Mouse (Mus musculus): Measurements from ENCODE around the gene Gprin2. TPM values are rescaled to one million over a fixed set of nuclear protein-coding genes. Genes with fewer than 3 reads are reported as not detected.

The Gprin2 gene
- 0.58 and 1.1 TPM in 2 replicates for polyA plus RNA-seq (2015; fragmentation: Nextera tagmentation; extraction: Ambion mirVana)

DNA sequence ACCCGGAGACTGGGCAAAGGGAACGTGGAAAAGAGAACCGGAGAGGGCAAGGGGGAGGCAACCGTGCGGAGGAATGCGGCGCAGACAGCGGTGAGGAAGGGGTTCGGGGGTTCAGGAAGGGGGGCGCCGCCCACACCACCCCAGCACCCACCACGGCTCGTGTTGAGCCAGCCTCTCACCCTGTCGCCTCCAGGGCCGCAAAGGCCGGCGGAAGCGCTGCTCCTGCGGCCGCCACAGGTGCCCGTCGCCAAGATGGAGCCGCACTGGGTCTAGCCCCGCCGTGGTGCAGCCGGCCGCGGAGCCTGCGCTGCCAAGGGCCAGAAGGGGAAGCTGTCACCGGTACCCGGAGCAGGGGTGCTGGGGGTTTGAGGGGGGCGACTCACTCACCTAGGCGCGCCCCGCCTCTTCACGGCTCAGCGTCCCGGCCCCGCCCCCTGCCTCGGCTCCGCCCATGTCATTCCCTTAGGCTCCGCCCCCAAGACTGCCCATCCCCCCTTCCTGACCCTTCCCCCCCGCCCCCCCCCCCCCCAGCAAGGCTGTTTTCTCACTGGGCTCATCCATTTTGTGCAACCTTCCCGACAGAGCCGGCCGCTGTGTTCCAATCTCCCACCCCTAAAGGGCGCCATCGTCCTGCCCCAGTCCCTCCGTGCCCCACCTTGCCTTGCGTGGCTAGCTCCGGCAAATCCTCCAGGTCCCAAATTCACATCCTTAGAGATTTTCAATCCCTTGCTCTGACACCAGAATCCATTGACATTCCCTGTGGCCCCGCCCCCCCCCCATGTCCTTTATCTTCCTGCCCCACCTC, at the start of gene Gprin2:
Gene Gprin2, minus strand, starts transcription at position 423 of the 805 bp plus-strand sequence.
- peak within 1 kb of the TSS; percentile 73 for H3K4me3 ChIP-seq (ENCODE audit: low read length)
- WGBS: 3% methylated on average over 43 of the region's 52 CpGs
- peak within 1 kb of the TSS; percentile 97 for H3K4me2 ChIP-seq (replicated peaks; ENCODE audit: low read depth, low read length)
- peak within 1 kb of the TSS; percentile 68 for H3K9ac ChIP-seq (replicated peaks; ENCODE audit: low read length)
- H3K27me3 ChIP-seq (ENCODE audit: insufficient read depth, low read length): peaks cover 3% of the 10 kb centered on the region; the same call in 1 of the 2 replicates
- peak; percentile 69 for ATAC-seq (ENCODE audit: low FRiP score, low TSS enrichment)
- no peaks in the 10 kb centered on the region for H3K36me3 ChIP-seq (ENCODE audit: insufficient read depth, low read length)
- H3K4me1 ChIP-seq (ENCODE audit: insufficient read depth, low read length): peaks cover 7% of the 10 kb centered on the region
- H3K9me3 ChIP-seq (ENCODE audit: low read length): no peaks in the 10 kb centered on the region
- H3K27ac ChIP-seq (ENCODE audit: low read length): no peak within 1 kb of the TSS

DNA sequence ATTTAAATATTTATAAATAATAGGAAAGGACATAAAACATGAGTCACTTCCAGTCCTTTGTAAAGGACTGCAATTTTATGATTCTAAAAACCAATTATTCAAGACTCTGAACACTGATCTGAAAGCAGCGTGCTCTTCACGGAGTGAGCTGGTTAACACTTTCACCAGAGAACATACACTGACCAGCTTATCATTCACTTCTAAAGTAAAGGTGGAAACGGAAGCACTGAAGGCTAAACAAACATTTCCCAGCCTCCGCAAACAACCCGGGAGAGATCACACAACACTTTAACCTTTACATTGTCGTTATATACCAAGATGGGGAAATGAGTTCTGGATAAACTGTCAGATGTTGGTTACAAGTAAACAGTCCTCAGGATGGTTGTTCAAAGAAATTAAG, 39.2 kb upstream of the Gprin2 start:
- Histone ChIP-seq H3K9ac (replicated peaks; ENCODE audit: low read length) (no peak overlapping the region), H3K4me3 (ENCODE audit: low read length) (no peak overlapping the region), H3K27ac (ENCODE audit: low read length) (no peak overlapping the region), H3K4me1 (ENCODE audit: insufficient read depth, low read length) (no peaks in the 10 kb centered on the region), H3K27me3 (ENCODE audit: insufficient read depth, low read length) (no peaks in the 10 kb centered on the region), H3K36me3 (ENCODE audit: insufficient read depth, low read length) (no peaks in the 10 kb centered on the region), H3K9me3 (ENCODE audit: low read length) (no peaks in the 10 kb centered on the region), H3K4me2 (replicated peaks; ENCODE audit: low read depth, low read length) (no peak overlapping the region)
- 76% methylated on average over 6 of the region's 6 CpGs for WGBS
- ATAC-seq (ENCODE audit: low FRiP score, low TSS enrichment): no peak

DNA sequence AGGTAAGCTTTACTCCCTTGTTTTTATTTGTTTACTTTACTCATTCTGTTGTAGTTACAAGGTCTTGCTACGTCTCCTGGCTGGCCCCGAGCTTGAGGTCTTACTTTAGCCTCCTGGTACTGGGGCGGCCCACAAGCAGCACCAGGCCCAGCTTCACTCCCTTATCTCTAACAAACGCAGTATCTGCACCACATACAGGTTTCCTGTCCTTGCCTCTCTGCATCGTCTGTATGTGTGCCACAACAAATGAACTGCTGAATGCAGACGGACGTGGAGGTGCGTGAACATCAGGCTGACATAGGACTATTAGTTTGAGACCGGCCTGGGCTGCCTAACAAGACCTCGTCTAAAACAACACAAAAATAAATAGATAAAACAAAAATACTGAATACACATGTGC, 38.8 kb upstream of the Gprin2 start:
- H3K9ac ChIP-seq (replicated peaks; ENCODE audit: low read length): no peak overlapping the region
- no peaks in the 10 kb centered on the region for H3K4me1 ChIP-seq (ENCODE audit: insufficient read depth, low read length)
- no peak overlapping the region for H3K27ac ChIP-seq (ENCODE audit: low read length)
- no peaks in the 10 kb centered on the region for H3K36me3 ChIP-seq (ENCODE audit: insufficient read depth, low read length)
- WGBS: 80% methylated on average over 10 of the region's 10 CpGs
- no peak for ATAC-seq (ENCODE audit: low FRiP score, low TSS enrichment)
- no peaks in the 10 kb centered on the region for H3K9me3 ChIP-seq (ENCODE audit: low read length)
- H3K4me3 ChIP-seq (ENCODE audit: low read length): no peak overlapping the region
- H3K4me2 ChIP-seq (replicated peaks; ENCODE audit: low read depth, low read length): no peak overlapping the region
- H3K27me3 ChIP-seq (ENCODE audit: insufficient read depth, low read length): no peaks in the 10 kb centered on the region

DNA sequence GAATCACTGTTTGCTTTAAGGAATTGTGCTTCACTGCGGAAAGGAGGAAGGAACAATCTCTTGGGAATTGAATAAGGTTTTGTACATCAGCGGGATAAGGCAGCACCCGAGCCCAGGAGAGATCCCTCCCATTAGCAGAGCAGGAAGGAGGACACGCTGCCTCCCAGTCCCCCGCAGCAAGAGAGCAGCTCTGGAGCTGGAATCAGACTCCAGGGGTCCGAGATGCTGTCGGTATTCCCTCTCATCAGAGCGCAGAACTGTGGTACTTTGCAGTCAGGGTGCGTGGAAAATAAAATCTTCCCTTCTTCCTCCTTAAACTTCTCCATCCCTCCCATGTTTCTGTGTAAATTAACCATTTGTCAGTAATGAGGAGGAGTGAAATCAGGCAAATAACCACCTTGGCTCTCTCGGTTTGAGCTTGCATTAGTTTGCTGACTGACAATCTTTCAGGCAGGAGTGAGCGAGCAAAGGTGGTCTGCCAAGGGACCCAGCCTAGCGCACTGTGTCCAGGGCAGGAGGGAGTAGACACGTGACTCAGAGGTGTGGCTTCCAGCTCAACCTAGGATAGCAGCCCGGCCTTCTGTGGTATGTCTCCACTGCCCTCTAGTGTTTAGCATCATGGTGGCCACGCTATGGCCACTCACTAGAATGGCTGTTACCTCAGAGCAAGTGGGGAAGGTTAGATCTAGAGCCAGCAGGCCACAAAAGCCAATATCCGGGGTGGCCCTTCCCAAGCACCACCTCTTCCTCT, 33.4 kb upstream of the Gprin2 start:
- 3% methylated on average over 16 of the region's 16 CpGs for WGBS
- Histone ChIP-seq H3K4me3 (ENCODE audit: low read length) (peak overlapping the region; percentile 46), H3K4me1 (ENCODE audit: insufficient read depth, low read length) (peaks cover 5% of the 10 kb centered on the region; the same call in 1 of the 2 replicates), H3K27ac (ENCODE audit: low read length) (no peak overlapping the region), H3K9me3 (ENCODE audit: low read length) (no peaks in the 10 kb centered on the region), H3K4me2 (replicated peaks; ENCODE audit: low read depth, low read length) (peak overlapping the region; percentile 78), H3K27me3 (ENCODE audit: insufficient read depth, low read length) (no peaks in the 10 kb centered on the region), H3K9ac (replicated peaks; ENCODE audit: low read length) (peak overlapping the region; percentile 67), H3K36me3 (ENCODE audit: insufficient read depth, low read length) (no peaks in the 10 kb centered on the region)
- ATAC-seq (ENCODE audit: low FRiP score, low TSS enrichment): peak; percentile 99

DNA sequence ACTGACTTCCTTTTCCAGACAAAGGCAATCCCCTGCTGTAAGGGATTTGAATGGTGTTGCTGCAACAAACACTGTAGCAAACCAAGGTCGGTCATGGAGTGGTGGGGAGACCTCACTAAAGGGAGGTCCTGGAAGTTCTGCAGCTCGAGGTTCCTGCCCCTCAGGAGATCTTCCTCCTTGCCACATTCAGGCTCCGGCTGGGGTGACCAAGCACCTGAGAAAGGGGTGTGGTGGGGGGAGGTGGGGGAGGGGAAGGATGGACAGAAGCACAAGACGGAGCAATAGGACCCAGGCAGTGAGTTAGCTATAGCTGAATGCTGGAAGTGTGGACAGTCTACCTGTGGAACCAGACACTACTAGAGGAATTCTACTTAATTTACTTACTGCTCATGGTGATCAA, 32.4 kb upstream of the Gprin2 start:
- H3K9me3 ChIP-seq (ENCODE audit: low read length): no peaks in the 10 kb centered on the region
- ATAC-seq (ENCODE audit: low FRiP score, low TSS enrichment): no peak
- peaks cover 5% of the 10 kb centered on the region; the same call in 1 of the 2 replicates for H3K4me1 ChIP-seq (ENCODE audit: insufficient read depth, low read length)
- no peaks in the 10 kb centered on the region for H3K27me3 ChIP-seq (ENCODE audit: insufficient read depth, low read length)
- WGBS: 72% methylated on average over 4 of the region's 4 CpGs
- H3K4me2 ChIP-seq (replicated peaks; ENCODE audit: low read depth, low read length): no peak overlapping the region
- no peak overlapping the region for H3K27ac ChIP-seq (ENCODE audit: low read length)
- H3K36me3 ChIP-seq (ENCODE audit: insufficient read depth, low read length): no peaks in the 10 kb centered on the region
- no peak overlapping the region for H3K9ac ChIP-seq (replicated peaks; ENCODE audit: low read length)
- no peak overlapping the region for H3K4me3 ChIP-seq (ENCODE audit: low read length)

DNA sequence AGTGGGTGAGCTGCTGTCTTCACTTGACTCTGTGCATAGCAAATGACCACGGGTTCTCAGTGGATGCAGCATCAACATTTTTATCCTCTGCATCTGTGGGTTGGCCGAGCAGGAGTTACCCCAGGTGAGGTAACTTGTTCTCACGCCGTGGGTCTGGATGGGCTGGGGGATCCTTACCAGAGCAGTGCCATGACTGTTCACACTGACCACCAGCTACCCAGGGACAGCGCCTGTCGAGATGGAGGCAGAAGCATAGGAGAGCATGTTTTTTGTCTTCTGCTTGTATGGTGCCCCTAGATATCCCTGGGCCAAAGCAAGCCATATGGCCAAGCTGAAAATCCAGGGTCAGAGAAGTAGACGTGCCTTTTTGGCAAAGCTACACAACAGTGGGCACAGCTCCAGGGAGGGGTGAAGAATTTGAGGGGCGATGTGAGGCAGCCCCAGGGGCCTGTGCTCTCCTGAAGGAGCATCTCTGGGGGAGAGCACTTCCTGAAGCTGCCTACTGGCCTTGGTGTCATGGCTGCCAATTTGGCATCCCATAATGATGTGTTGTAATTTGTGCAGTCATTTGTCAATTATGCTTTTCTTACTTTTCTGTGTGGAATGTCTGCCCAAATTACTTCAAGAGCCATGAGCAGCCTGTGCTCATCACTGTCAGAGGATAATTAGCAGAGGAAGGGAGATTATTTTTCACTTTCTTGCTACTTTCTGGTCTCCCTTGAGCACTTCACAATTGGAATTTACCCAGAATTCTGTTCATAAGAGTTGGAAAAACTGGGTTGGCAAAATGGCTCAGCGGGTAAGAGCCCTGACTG, 31.6 kb upstream of the Gprin2 start:
- Histone ChIP-seq H3K9me3 (ENCODE audit: low read length) (no peaks in the 10 kb centered on the region), H3K27ac (ENCODE audit: low read length) (no peak overlapping the region), H3K4me2 (replicated peaks; ENCODE audit: low read depth, low read length) (no peak overlapping the region), H3K36me3 (ENCODE audit: insufficient read depth, low read length) (no peaks in the 10 kb centered on the region), H3K4me3 (ENCODE audit: low read length) (no peak overlapping the region), H3K4me1 (ENCODE audit: insufficient read depth, low read length) (peaks cover 5% of the 10 kb centered on the region; the same call in 1 of the 2 replicates), H3K27me3 (ENCODE audit: insufficient read depth, low read length) (no peaks in the 10 kb centered on the region), H3K9ac (replicated peaks; ENCODE audit: low read length) (no peak overlapping the region)
- ATAC-seq (ENCODE audit: low FRiP score, low TSS enrichment): no peak
- WGBS: 82% methylated on average over 9 of the region's 9 CpGs

DNA sequence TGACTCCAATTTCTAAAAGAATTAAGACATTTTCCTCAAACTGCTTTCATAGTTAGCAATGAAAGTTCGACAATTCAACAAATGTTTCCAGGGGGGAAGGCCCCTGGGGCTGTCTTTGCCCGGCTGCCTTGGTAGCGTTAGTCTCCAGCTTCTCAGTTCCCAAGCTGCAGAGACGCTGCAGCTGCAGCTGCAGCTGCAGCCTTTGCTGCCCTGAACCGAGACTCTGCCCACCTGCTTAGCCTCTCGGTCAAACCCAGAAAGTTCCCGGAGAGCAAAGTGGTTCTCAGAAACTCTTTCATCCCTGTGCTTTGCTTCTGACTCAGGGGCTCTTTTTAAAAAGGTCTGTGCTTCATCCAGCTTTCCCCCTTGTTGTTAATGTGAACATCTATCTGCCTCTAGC, 30.9 kb upstream of the Gprin2 start:
- Histone ChIP-seq H3K4me3 (ENCODE audit: low read length) (no peak overlapping the region), H3K36me3 (ENCODE audit: insufficient read depth, low read length) (no peaks in the 10 kb centered on the region), H3K4me1 (ENCODE audit: insufficient read depth, low read length) (peaks cover 5% of the 10 kb centered on the region; the same call in 1 of the 2 replicates), H3K27me3 (ENCODE audit: insufficient read depth, low read length) (no peaks in the 10 kb centered on the region), H3K9me3 (ENCODE audit: low read length) (no peaks in the 10 kb centered on the region), H3K4me2 (replicated peaks; ENCODE audit: low read depth, low read length) (no peak overlapping the region), H3K9ac (replicated peaks; ENCODE audit: low read length) (no peak overlapping the region), H3K27ac (ENCODE audit: low read length) (no peak overlapping the region)
- 68% methylated on average over 7 of the region's 7 CpGs for WGBS
- no peak for ATAC-seq (ENCODE audit: low FRiP score, low TSS enrichment)

DNA sequence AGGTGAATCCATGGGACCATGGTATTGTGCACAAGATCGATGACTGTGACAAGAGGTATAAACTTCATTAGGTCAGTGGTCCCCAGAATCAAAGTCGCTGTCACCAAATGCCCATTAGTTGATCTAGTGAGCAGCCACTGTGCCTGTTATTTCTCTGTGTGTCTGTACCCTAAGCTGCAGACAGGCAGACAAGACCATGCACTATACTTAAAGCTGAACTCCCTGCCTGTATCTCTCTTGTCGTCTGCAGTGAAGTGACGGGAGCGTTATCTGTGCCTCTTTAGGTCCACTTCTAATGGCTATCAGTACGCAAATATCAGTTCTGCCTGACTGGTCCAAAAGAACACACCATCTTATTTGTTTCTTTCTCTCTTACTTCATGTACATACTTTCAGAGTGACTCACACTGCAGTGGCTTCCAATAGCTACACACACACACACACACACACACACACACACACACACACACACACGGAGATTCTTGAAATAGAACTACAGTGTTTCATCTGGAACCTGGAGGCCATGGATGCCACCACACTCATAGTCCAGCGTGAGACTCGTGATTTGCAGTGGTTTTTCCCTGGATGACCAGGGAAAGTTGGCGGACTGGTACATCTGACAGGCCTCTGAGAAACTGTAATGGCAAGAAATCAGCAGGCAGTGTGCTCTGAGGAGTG, 27.5 kb upstream of the Gprin2 start:
- ATAC-seq (ENCODE audit: low FRiP score, low TSS enrichment): no peak
- H3K9ac ChIP-seq (replicated peaks; ENCODE audit: low read length): no peak overlapping the region
- no peaks in the 10 kb centered on the region for H3K27me3 ChIP-seq (ENCODE audit: insufficient read depth, low read length)
- no peaks in the 10 kb centered on the region for H3K4me1 ChIP-seq (ENCODE audit: insufficient read depth, low read length)
- no peak overlapping the region for H3K27ac ChIP-seq (ENCODE audit: low read length)
- no peaks in the 10 kb centered on the region for H3K9me3 ChIP-seq (ENCODE audit: low read length)
- no peak overlapping the region for H3K4me3 ChIP-seq (ENCODE audit: low read length)
- H3K36me3 ChIP-seq (ENCODE audit: insufficient read depth, low read length): no peaks in the 10 kb centered on the region
- H3K4me2 ChIP-seq (replicated peaks; ENCODE audit: low read depth, low read length): no peak overlapping the region
- WGBS: 78% methylated on average over 10 of the region's 10 CpGs

DNA sequence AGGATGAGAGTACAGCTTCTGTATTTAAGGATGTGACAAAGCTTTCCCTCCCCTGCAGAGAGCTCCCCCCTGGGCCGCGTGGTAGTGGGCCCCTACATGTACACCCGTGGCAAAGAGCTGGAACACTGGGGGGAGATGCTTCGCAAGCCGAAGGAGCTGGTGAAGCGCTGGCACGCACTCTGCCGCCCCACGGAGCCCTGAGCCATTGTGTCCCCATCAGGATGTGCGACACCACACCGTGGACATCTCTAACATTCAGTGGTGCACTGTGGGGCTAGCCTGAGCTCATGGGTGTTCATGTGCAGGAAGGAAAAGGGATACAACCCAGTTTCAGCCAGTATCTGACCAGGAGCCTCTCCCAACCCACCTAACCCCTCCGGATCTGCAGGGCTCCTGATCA, 26.5 kb upstream of the Gprin2 start:
- Histone ChIP-seq H3K9ac (replicated peaks; ENCODE audit: low read length) (no peak overlapping the region), H3K36me3 (ENCODE audit: insufficient read depth, low read length) (no peaks in the 10 kb centered on the region), H3K4me1 (ENCODE audit: insufficient read depth, low read length) (no peaks in the 10 kb centered on the region), H3K9me3 (ENCODE audit: low read length) (no peaks in the 10 kb centered on the region), H3K27ac (ENCODE audit: low read length) (no peak overlapping the region), H3K4me3 (ENCODE audit: low read length) (no peak overlapping the region), H3K27me3 (ENCODE audit: insufficient read depth, low read length) (no peaks in the 10 kb centered on the region), H3K4me2 (replicated peaks; ENCODE audit: low read depth, low read length) (no peak overlapping the region)
- no peak for ATAC-seq (ENCODE audit: low FRiP score, low TSS enrichment)
- WGBS: 82% methylated on average over 12 of the region's 12 CpGs
